Mouse (Mus musculus): ENCODE data around the gene Eif2s2.

DNA sequence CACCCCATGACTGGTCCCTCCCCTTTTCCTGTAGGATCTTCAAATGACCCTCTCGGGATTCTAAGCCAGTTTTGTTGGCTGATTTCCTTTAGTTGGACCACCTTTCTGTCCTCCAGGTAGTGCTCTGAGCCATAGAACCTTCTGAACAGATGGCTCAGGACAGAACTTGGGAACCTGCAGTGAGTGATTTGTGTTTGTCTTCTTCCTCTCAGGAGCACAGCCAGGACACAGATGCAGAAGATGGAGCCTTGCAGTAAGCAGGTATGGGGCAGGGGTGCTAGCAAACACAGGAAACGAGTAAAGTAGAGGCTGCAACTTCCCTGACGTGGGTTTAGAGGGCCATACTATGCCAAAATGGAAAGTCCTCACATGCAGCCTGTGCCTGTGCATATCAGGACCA is 27.0 kb downstream of the Eif2s2 start:
- TF ChIP-seq CTCF (IDR thresholded peaks at IDR 0.05; ENCODE audit: extremely low read depth, insufficient read depth, low read length) (no peak), POLR2A (IDR thresholded peaks at IDR 0.05; ENCODE audit: extremely low read depth, insufficient read depth, low read length) (no peak)
